Mouse (Mus musculus) olfactory bulb, adult 2 months (tissue): Measurements from ENCODE around the gene Aim2. TPM values are rescaled to one million over a fixed set of nuclear protein-coding genes. Genes with fewer than 3 reads are reported as not detected.

ENCODE experiments used
- H3K27ac ChIP-seq: fragments of 200-500 bp; 2 replicates; pipeline ENCODE4 v1.5.1; 2012; ENCODE audit warnings: low read depth, low read length; ENCODE audit not compliant: insufficient read depth
- H3K4me1 ChIP-seq: fragments of 200-500 bp; 2 replicates; pipeline ENCODE4 v1.6.1; 2012; ENCODE audit warnings: low read length; ENCODE audit not compliant: control insufficient read depth, insufficient read depth
- H3K4me3 ChIP-seq: fragments of 200-500 bp; 2 replicates; pipeline ENCODE4 v1.5.1; 2012; ENCODE audit warnings: mild to moderate bottlenecking, low read depth, low read length, moderate library complexity; ENCODE audit not compliant: insufficient read depth
- CTCF ChIP-seq: fragments of 200-500 bp; IDR thresholded peaks from 2 replicates; pipeline ENCODE4 v1.5.1; 2012; ENCODE audit warnings: low read depth, mild to moderate bottlenecking, low read length, moderate library complexity; ENCODE audit not compliant: insufficient read depth
- POLR2A ChIP-seq: fragments of 200-500 bp; IDR thresholded peaks from 2 replicates; pipeline ENCODE4 v1.6.1; 2012; ENCODE audit warnings: mild to moderate bottlenecking, low read depth, low read length, moderate library complexity; ENCODE audit not compliant: insufficient read depth
- WGBS: fragments of 180-500 bp; shearing (Covaris S2); methylation state at CpG from one replicate; pipeline ENCODE4 v1.1.7; 2018; 5-methylcytosine and 5-hydroxymethylcytosine counted together
- polyA plus RNA-seq: library from polyadenylated mRNA; stranded (reverse); fragments of >200 nt; gene quantifications from 2 replicates; pipeline ENCODE4 v1.2.4, GENCODE M21; 2012; ENCODE audit warnings: low replicate concordance; ENCODE audit not compliant: missing spikeins, insufficient read depth, insufficient read length

Aim2 gene
- polyA plus RNA-seq, 1 experiment: not detected

DNA sequence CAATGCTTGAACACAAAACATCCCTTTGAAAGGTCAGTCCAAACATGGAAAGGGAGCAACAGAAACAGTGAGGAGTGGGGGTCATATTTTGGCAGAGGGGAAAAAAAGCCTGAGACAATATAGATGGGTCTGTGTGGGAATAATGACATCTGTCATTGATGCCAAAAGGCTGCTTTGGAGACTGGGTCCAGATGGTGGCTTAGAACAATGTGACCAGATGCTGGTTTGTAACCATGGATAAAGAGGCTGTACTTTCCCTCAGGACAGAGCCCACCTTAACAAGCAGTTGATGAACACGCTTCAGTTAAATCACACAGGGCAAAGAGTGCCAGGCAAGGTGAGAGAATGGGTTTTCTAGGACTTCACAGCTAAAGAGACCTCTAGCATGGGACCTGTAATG is 8.3 kb upstream of the Aim2 start:
- no peak overlapping the region for H3K27ac ChIP-seq
- peaks cover 6% of the 10 kb centered on the region; the same call in 1 of the 2 replicates for H3K4me1 ChIP-seq
- TF ChIP-seq POLR2A: no peak
- WGBS: 76% methylated on average over 1 of the region's 1 CpGs
- no peak overlapping the region for H3K4me3 ChIP-seq

DNA sequence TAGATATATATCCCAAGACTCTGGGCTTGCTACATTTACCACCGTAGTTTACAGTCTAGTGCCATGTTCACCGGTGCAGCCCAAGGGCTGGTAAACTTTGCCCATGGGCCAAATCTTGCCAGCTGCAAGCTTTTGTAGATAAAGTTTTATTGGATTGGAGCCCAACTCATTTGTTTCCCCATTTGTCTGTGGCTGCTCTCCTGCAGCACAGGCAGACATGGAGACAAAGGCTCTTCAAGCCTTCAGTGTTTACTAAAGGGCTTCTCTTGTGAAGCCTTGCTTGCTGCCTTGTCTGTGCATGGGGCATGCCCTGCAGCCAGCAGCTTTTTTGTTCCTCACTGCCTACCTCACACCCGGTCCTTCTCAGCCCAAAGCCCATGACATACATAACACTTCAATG is 6.7 kb upstream of the Aim2 start:
- Histone ChIP-seq H3K4me1 (peaks cover 8% of the 10 kb centered on the region), H3K27ac (no peak overlapping the region), H3K4me3 (no peak overlapping the region)
- WGBS: 33% methylated on average over 3 of the region's 3 CpGs
- no peak for TF ChIP-seq CTCF
- no peak for TF ChIP-seq POLR2A

- peaks cover 13% of the 10 kb centered on the region for H3K4me1 ChIP-seq
- H3K4me3 ChIP-seq: no peak overlapping the region
- no peak for TF ChIP-seq CTCF
- TF ChIP-seq POLR2A: no peak
- no peak overlapping the region for H3K27ac ChIP-seq
- WGBS: 93% methylated on average over 4 of the region's 4 CpGs
These were observed 5.6 kb upstream of the Aim2 start for GRCm38 (mm10) chr1:173345112-173345511.

DNA sequence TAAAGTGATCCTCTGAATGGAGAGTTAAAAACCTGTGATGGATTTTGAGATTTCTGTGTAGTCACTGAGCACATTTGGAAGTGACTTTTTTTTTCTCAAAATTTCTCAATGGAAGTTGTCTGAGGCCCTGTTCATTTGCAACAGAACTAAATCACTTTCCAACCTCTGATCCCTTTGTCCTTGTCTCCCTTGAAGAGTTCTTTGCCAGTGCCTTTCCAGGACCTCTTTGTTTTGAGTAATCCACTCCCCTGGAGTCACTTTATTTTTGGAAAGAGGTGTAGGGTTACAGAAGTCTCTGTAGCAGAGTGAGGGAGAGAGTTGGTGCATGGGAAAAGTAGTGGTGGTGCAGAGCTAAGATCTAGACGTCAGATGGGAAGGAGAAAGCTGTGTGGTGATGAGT is 2.2 kb upstream of the Aim2 start:
- no peak overlapping the region for H3K4me3 ChIP-seq
- TF ChIP-seq POLR2A (no peak), CTCF (no peak)
- no peak overlapping the region for H3K27ac ChIP-seq
- H3K4me1 ChIP-seq: peaks cover 18% of the 10 kb centered on the region
- WGBS: 55% methylated on average over 1 of the region's 1 CpGs

DNA sequence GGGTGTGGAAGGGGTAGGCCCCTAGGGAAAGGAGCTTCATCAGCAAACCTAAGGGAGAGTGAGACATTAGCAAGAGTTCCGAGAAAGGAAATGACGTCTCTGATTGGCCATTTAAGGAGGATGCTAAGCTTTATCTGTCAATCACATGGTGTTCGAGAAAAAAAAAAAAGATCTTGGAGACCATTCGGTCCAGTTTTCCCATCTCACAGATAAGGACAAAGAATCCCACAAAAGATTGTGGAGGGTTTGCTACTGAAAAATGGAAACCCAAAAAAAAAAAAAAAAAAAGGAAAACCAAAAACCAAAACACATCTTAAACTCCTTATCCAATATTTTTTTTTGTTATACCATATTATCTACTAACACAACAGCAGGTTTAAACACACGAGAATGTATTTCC is 1.5 kb upstream of the Aim2 start:
- Histone ChIP-seq H3K4me3 (no peak overlapping the region), H3K27ac (no peak overlapping the region), H3K4me1 (peaks cover 16% of the 10 kb centered on the region)
- WGBS: 83% methylated on average over 5 of the region's 5 CpGs
- TF ChIP-seq POLR2A (no peak), CTCF (no peak)

DNA sequence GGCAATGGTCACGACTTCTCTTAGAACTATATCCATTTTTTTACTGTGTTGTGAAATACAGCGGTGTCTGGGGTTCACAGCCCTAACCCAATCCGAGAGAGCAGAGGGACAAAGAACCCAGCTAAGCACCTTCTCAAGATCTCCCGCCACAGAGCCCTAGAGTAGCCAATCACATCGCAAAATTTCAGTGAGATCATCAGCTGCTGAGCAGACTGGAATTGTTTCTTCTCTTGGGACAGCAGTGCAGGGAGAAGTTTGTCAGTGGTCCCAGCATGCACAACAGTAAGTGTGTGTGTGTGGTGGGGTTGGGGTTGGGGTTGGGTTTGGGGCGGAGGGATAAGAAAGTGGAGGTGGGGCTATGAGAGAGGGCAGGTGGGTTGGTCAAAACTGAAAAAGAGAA is 733 bp upstream of the Aim2 start:
- TF ChIP-seq CTCF: no peak
- no peak for TF ChIP-seq POLR2A
- peaks cover 15% of the 10 kb centered on the region for H3K4me1 ChIP-seq
- H3K4me3 ChIP-seq: no peak overlapping the region
- WGBS: 8% methylated on average over 6 of the region's 6 CpGs
- H3K27ac ChIP-seq: no peak overlapping the region

- Histone ChIP-seq H3K27ac (peak overlapping the region; percentile 49), H3K4me3 (no peak overlapping the region), H3K4me1 (peaks cover 12% of the 10 kb centered on the region)
- no peak for TF ChIP-seq POLR2A
- TF ChIP-seq CTCF: no peak
- WGBS: 46% methylated on average over 7 of the region's 7 CpGs
These were observed 4.6 kb downstream of the Aim2 start for GRCm38 (mm10) chr1:173355107-173355846.

- 89% methylated on average over 2 of the region's 2 CpGs for WGBS
- peaks cover 9% of the 10 kb centered on the region for H3K4me1 ChIP-seq
- TF ChIP-seq POLR2A (no peak), CTCF (no peak)
- no peak overlapping the region for H3K27ac ChIP-seq
- H3K4me3 ChIP-seq: no peak overlapping the region
These were observed 6.0 kb downstream of the Aim2 start for GRCm38 (mm10) chr1:173356699-173357098.

DNA sequence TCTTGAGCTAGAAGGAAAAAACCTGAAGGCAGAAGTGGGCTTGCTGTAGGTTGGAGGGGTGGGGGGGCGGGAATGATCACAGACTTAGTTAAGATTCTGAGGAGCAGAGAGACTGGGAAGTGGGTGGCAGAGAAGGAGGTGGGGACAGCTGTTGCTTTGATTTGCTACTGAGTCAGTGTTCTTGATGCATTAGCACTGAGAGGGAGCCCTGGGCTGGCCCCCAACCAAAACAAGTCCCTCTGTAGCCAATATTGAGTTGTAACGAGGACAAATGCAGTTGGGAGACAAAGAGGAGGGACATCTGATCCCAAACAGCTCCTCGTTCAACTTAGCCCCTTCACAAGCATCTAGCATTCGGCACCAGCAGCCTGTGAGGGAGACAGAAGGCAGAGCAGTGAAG is 7.1 kb downstream of the Aim2 start:
- Histone ChIP-seq H3K4me3 (no peak overlapping the region), H3K4me1 (peaks cover 9% of the 10 kb centered on the region), H3K27ac (peak overlapping the region; percentile 50; the same call in 1 of the 2 replicates)
- TF ChIP-seq CTCF (no peak), POLR2A (no peak)
- WGBS: 20% methylated on average over 4 of the region's 4 CpGs
